Mouse (Mus musculus): Measurements from ENCODE around the gene Gabrd.

GRCm38 (mm10) chr4:155359560-155360464, 38.1 kb downstream of the Gabrd start:
- no peak for TF ChIP-seq CTCF (IDR thresholded peaks at IDR 0.05; ENCODE audit: borderline replicate concordance, control insufficient read depth, extremely low read depth, insufficient read depth, low read length, poor library complexity)
- no peak for TF ChIP-seq POLR2A (IDR thresholded peaks at IDR 0.05; ENCODE audit: control insufficient read depth, extremely low read depth, insufficient read depth, low read length, poor library complexity)
